Mouse (Mus musculus) intestine, postnatal 0 days (tissue): Measurements from ENCODE around the gene Emc9. TPM values are rescaled to one million over a fixed set of nuclear protein-coding genes. Genes with fewer than 3 reads are reported as not detected.

Source experiments
- ATAC-seq: fragments of 200-750 bp; cut with Nextera tagmentation; 2 replicates; pipeline ENCODE4 v1.8.0; 2017; ENCODE audit warnings: mild to moderate bottlenecking, moderate TSS enrichment, moderate library complexity
- H3K27ac ChIP-seq: fragments of 300-500 bp; sonication (generic); 2 replicates; pipeline ENCODE4 v1.5.1; 2014; ENCODE audit warnings: mild to moderate bottlenecking, low read depth, low read length, moderate library complexity
- H3K27me3 ChIP-seq: fragments of 300-500 bp; sonication (generic); replicated peaks from 2 replicates; pipeline ENCODE4 v1.6.1; 2014; ENCODE audit warnings: low read length, mixed read lengths; ENCODE audit not compliant: control insufficient read depth, insufficient read depth
- H3K36me3 ChIP-seq: fragments of 300-500 bp; sonication (generic); 2 replicates; pipeline ENCODE4 v1.6.1; 2014; ENCODE audit warnings: mild to moderate bottlenecking, moderate library complexity; ENCODE audit not compliant: control insufficient read depth, insufficient read depth
- H3K4me1 ChIP-seq: fragments of 300-500 bp; sonication (generic); replicated peaks from 2 replicates; pipeline ENCODE4 v1.6.1; 2014; ENCODE audit warnings: antibody characterized with exemption, low read length, mixed read lengths; ENCODE audit not compliant: control insufficient read depth, insufficient read depth
- H3K4me2 ChIP-seq: fragments of 300-500 bp; sonication (generic); replicated peaks from 2 replicates; pipeline ENCODE4 v1.6.1; 2014; ENCODE audit warnings: low read depth, mild to moderate bottlenecking, moderate library complexity
- H3K4me3 ChIP-seq: fragments of 300-500 bp; sonication (generic); 2 replicates; pipeline ENCODE4 v1.5.1; 2014; ENCODE audit warnings: low read depth, low read length
- H3K9ac ChIP-seq: fragments of 300-500 bp; sonication (generic); 2 replicates; pipeline ENCODE4 v1.6.1; 2014; ENCODE audit warnings: mild to moderate bottlenecking, low read depth, low read length
- H3K9me3 ChIP-seq: fragments of 300-500 bp; sonication (generic); 2 replicates; pipeline ENCODE4 v1.6.1; 2016; ENCODE audit warnings: mixed run types; ENCODE audit not compliant: control insufficient read depth
- CTCF ChIP-seq: sonication (generic); IDR thresholded peaks from 2 replicates; pipeline ENCODE4 v1.5.1; 2016; ENCODE audit warnings: low read depth, mild to moderate bottlenecking, control low read depth, antibody characterized with exemption, moderate library complexity
- WGBS: fragments of 180-500 bp; shearing (Covaris S2); extraction: QIAGEN DNeasy Blood & Tissue Kit; methylation state at CpG from one replicate; pipeline ENCODE4 v1.1.7; 2014; 5-methylcytosine and 5-hydroxymethylcytosine counted together
- polyA plus RNA-seq: library from polyadenylated mRNA; unstranded; fragments of >200 nt; fragmentation: Nextera tagmentation; extraction: Ambion mirVana; gene quantifications from 2 replicates; pipeline ENCODE4 v1.2.1, GENCODE M21; 2015

The Emc9 gene
- polyA plus RNA-seq, 1 experiment from 2014 or later: 21.6 TPM

DNA sequence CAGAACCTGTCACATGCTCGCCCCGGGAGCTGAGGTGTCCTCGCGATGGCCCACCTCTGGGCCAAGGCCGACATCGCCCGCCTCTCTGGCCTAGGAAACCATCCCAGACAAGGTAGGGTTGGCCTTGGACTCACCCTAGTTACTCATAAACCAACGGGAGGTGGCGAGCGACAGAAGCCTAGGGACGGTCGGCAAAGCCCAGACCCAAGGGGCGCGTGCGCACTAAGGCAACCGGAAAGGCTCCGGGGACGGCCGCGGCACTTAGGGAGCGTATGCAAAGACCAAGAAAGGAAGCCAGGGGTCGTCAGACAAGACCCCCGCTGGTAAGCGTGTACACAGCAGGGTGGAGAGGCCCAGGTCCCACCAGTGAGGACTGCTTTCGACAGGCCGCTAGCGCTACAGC lies 25.3 kb downstream of the Emc9 start, which contains the start of gene Dcaf11:
TSS of gene Dcaf11 (plus strand) at position 208 of the 403 bp plus-strand sequence.
- Histone ChIP-seq H3K4me1 (no peaks in the 10 kb centered on the region), H3K27me3 (no peaks in the 10 kb centered on the region), H3K27ac (peak within 1 kb of the TSS; percentile 99), H3K4me3 (peak within 1 kb of the TSS; percentile 65), H3K4me2 (peak within 1 kb of the TSS; percentile 74), H3K36me3 (peaks cover 23% of the 10 kb centered on the region; the same call in 1 of the 2 replicates), H3K9ac (peak within 1 kb of the TSS; percentile 77), H3K9me3 (no peaks in the 10 kb centered on the region)
- peak; percentile 88 for ATAC-seq
- TF ChIP-seq CTCF: peak; percentile 54; the same call in 1 of the 2 replicates
- 0% methylated on average over 27 of the region's 27 CpGs for WGBS

DNA sequence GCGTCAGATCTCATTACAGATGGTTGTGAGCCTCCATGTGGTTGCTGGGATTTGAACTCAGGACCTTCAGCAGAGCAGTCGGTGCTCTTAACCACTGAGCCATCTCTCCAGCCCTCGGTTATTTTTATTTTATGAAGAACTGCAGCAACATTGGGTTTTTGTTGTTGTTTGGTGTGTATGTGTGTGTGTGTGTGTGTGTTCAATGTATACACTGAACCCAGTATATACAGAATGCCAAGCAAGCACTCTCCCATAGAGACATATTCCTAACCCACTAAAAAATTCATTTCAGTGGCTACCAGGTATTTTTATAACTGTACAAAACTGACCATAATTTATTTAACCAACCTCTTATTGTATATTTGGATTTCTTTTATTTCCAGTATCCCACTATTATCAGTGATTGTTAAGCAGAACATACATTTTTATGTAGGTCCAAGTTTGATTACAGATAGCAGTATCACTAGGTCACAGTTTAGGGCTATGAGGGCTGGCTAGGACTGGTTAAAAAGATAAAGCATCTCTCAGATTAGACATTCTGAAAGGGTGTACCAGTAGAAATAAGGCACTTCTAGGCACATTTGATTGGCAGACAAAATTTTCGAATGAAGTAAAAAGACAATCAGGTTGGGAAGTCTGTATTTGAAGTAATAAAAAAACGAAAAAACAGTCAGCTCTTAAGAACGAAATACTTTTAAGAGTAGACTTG lies 26.2 kb downstream of the Emc9 start:
- WGBS: 49% methylated on average over 6 of the region's 6 CpGs
- peaks cover 14% of the 10 kb centered on the region; the same call in 1 of the 2 replicates for H3K36me3 ChIP-seq
- no peaks in the 10 kb centered on the region for H3K9me3 ChIP-seq
- TF ChIP-seq CTCF: no peak
- H3K4me1 ChIP-seq: no peaks in the 10 kb centered on the region
- peak overlapping the region; percentile 65; the same call in 1 of the 2 replicates for H3K4me3 ChIP-seq
- peak overlapping the region; percentile 74 for H3K4me2 ChIP-seq
- H3K9ac ChIP-seq: no peak overlapping the region
- no peak for ATAC-seq
- H3K27ac ChIP-seq: peak overlapping the region; percentile 99; the same call in 1 of the 2 replicates
- H3K27me3 ChIP-seq: no peaks in the 10 kb centered on the region

DNA sequence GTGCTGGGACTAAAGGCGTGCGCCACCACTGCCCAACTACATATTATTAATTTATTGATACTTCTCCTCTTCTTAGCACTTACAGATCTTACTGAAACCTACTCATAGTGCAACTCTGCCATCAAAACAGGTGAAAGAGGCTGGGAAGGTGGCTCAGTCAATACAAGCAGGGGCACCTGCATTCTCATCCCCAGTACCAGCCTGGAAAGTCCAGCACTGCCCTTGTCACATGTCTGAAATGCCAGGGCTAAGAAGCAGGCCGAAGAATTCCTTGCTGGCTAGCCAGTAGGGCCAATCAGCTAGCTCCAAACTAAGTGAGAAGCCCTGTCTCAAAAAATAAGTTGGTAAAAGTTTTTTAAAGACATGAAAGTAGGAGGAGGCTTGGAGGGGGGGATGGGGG lies 27.5 kb downstream of the Emc9 start:
- H3K27ac ChIP-seq: peak overlapping the region; percentile 79
- no peak for ATAC-seq
- 0 out of 2 replicates have a peak overlapping the region, but pooled peaks have one; percentile 3 for H3K4me2 ChIP-seq
- H3K4me1 ChIP-seq: no peaks in the 10 kb centered on the region
- H3K9ac ChIP-seq: no peak overlapping the region
- 79% methylated on average over 3 of the region's 3 CpGs for WGBS
- peaks cover 1% of the 10 kb centered on the region; the same call in 1 of the 2 replicates for H3K36me3 ChIP-seq
- no peaks in the 10 kb centered on the region for H3K27me3 ChIP-seq
- H3K4me3 ChIP-seq: no peak overlapping the region
- no peak for TF ChIP-seq CTCF
- H3K9me3 ChIP-seq: no peaks in the 10 kb centered on the region

DNA sequence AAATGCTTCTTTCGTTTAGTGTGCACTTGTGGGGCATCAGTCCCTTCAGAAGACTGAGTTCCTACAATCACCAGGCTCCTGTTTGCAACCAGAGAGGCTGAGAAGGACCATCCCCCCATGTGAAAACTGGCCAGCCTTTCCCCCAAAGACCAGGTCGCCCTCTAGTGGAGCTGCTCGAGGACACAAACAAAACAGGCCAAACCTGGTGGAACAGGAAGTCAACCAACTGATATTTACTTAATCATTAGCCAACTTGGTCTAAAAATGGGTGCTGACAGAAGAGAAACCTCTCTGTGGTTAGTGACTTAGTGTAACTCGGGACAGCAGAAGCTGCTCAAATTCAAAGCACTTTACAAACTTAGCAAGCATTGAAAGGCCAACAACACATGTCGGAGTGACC lies 28.1 kb downstream of the Emc9 start:
- no peak overlapping the region for H3K9ac ChIP-seq
- no peaks in the 10 kb centered on the region for H3K27me3 ChIP-seq
- peak overlapping the region; percentile 79 for H3K27ac ChIP-seq
- no peaks in the 10 kb centered on the region for H3K36me3 ChIP-seq
- H3K9me3 ChIP-seq: no peaks in the 10 kb centered on the region
- WGBS: 16% methylated on average over 5 of the region's 5 CpGs
- no peaks in the 10 kb centered on the region for H3K4me1 ChIP-seq
- H3K4me2 ChIP-seq: 0 out of 2 replicates have a peak overlapping the region, but pooled peaks have one; percentile 3
- no peak overlapping the region for H3K4me3 ChIP-seq
- ATAC-seq: no peak
- TF ChIP-seq CTCF: peak; percentile 96

DNA sequence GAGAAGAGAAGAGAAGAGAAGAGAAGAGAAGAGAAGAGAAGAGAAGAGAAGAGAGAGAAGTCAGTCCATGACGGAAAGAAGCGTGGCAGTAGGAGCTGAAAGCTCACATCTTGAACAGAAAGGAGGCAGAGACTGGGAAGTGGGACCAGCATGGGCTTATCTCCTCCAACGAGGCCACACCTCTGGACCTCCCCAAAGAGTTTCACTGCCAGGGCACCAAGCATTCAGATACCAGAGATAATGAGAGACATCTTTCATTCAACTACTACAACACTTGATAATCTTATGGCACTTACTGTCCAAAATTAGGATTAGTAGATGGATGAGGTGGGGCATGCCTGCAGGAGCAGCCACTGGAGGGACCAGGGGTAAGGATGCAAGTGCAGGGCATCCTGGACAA lies 29.3 kb downstream of the Emc9 start:
- WGBS: 90% methylated on average over 3 of the region's 3 CpGs

DNA sequence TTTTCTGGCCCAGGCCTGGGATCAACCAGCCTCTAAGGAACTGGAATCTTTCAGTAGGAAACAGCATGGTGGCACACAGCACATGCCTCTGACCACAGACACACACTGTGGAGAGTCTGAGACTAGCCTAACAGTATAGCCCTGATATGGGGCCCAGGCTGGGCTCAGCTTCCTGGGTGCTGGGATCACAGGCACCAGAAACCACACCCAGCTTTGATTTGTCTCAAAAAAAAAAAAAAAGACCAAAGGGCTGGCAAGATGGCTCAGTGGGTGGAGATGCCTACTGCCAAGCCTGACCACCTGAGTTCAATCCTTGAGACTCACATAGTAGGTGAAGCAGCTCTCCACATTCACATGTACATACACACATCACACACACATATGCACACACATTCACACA lies 30.5 kb downstream of the Emc9 start:
- H3K4me3 ChIP-seq: no peak overlapping the region
- peaks cover 10% of the 10 kb centered on the region; the same call in 1 of the 2 replicates for H3K36me3 ChIP-seq
- no peak for TF ChIP-seq CTCF
- H3K9ac ChIP-seq: no peak overlapping the region
- H3K27ac ChIP-seq: no peak overlapping the region
- no peaks in the 10 kb centered on the region for H3K4me1 ChIP-seq
- no peaks in the 10 kb centered on the region for H3K27me3 ChIP-seq
- no peak overlapping the region for H3K4me2 ChIP-seq
- no peaks in the 10 kb centered on the region for H3K9me3 ChIP-seq
- ATAC-seq: no peak

More for the DNA sequence above, 29.3 kb downstream of the Emc9 start:
- Histone ChIP-seq H3K4me3 (no peak overlapping the region), H3K4me2 (no peak overlapping the region), H3K4me1 (no peaks in the 10 kb centered on the region), H3K36me3 (peaks cover 7% of the 10 kb centered on the region; the same call in 1 of the 2 replicates), H3K27me3 (no peaks in the 10 kb centered on the region), H3K27ac (no peak overlapping the region), H3K9ac (no peak overlapping the region), H3K9me3 (no peaks in the 10 kb centered on the region)
- ATAC-seq: no peak
- no peak for TF ChIP-seq CTCF
